Mouse (Mus musculus) adrenal gland, postnatal 4 days (tissue): Measurements from ENCODE around the gene Gm2431. TPM values are rescaled to one million over a fixed set of nuclear protein-coding genes. Genes with fewer than 3 reads are reported as not detected.
"Not testable (repeated sequence)": the region's sequence is repeated elsewhere in the genome, so short reads cannot be mapped to it uniquely, and the experiment has no call there.

Source experiments
- DNase-seq, 2 experiments: peaks; one replicate each; pipeline ENCODE4 v3.0.0; 2021 to 2022; ENCODE audit warnings: low spot score in 2 of 2, mixed read lengths in 2 of 2
- total RNA-seq, 2 experiments: library from RNA; stranded (reverse); gene quantifications; 2 replicates each; pipeline ENCODE4 v1.2.3; 2021

The Gm2431 gene
- total RNA-seq, 2 experiments from 2014 or later, result not detected

- DNase-seq, result not testable (repeated sequence)
These were observed 46.0 kb downstream of the Gm2431 start for GRCm38 (mm10) chr7:142212136-142212535.

- DNase-seq, result no peak
These were observed 46.6 kb downstream of the Gm2431 start, which contains the start of gene Gm7579 for GRCm38 (mm10) chr7:142211559-142211958. TSS of gene Gm7579 (plus strand) at chr7:142211859.

Other genes with a start within 250 kb of the Gm2431 start
- 10 to 100 TPM; 50.1 to 52.1 TPM for gene Mob2, start 197.3 kb downstream of the Gm2431 start, total RNA-seq
- 1 to 10 TPM; 9.2 to 9.3 TPM for gene Dusp8, start 162.5 kb downstream of the Gm2431 start, total RNA-seq
- not detected for gene Gm45618, start 137.6 kb downstream of the Gm2431 start, total RNA-seq
- not detected for gene Gm39115, start 122.3 kb downstream of the Gm2431 start, total RNA-seq
- gene Gm45337, start 113.7 kb downstream of the Gm2431 start, total RNA-seq, result not detected
- not detected for gene Gm29735, start 101.2 kb downstream of the Gm2431 start, total RNA-seq
- not detected for gene Gm4553, start 92.6 kb downstream of the Gm2431 start, total RNA-seq
- gene Krtap5-2, start 82.3 kb downstream of the Gm2431 start, total RNA-seq, result not detected
- not detected for gene Gm10153, start 68.0 kb downstream of the Gm2431 start, total RNA-seq
- not detected for gene Krtap5-3, start 57.0 kb downstream of the Gm2431 start, total RNA-seq
- gene Gm7579, start 46.5 kb downstream of the Gm2431 start, total RNA-seq, result not detected
- gene Krtap5-5, start 28.4 kb downstream of the Gm2431 start, total RNA-seq, result not detected
- gene Gm40460, start 17.3 kb downstream of the Gm2431 start, total RNA-seq, result not detected
- gene Gm4559, start 16.0 kb upstream of the Gm2431 start, total RNA-seq, result not detected
- gene Krtap5-1, start 38.8 kb upstream of the Gm2431 start, total RNA-seq, result not detected
- gene Krtap5-4, start 45.2 kb upstream of the Gm2431 start, total RNA-seq, result not detected
- 1 to 10 TPM; 5.1 to 6.2 TPM for gene Ifitm10, start 115.4 kb upstream of the Gm2431 start, total RNA-seq
- gene Gm49369, start 124.3 kb upstream of the Gm2431 start, total RNA-seq, result 1 to 10 TPM in 1 of 2 experiments, under 1 TPM in 1; 0.48 to 4.3 TPM
- gene Ctsd, start 129.7 kb upstream of the Gm2431 start, total RNA-seq, result 100 to 1,000 TPM; 536 to 544 TPM
- not detected for gene Syt8, start 176.5 kb upstream of the Gm2431 start, total RNA-seq
- 100 to 1,000 TPM in 1 of 2 experiments, 10 to 100 TPM in 1; 79.5 to 219 TPM for gene Tnni2, start 183.5 kb upstream of the Gm2431 start, total RNA-seq
- 10 to 100 TPM; 25.1 to 43.0 TPM for gene Lsp1, start 202.5 kb upstream of the Gm2431 start, total RNA-seq
- gene Tnnt3, start 240.5 kb upstream of the Gm2431 start, total RNA-seq, result 100 to 1,000 TPM; 118 to 299 TPM